Mouse (Mus musculus): ENCODE measurements around the gene Gm9887. TPM values are rescaled to one million over a fixed set of nuclear protein-coding genes. Genes with fewer than 3 reads are reported as not detected.

Gene Gm9887
- total and polyA plus RNA-seq, 3 experiments = 3.4 to 4.3 TPM; not detected in 1

DNA sequence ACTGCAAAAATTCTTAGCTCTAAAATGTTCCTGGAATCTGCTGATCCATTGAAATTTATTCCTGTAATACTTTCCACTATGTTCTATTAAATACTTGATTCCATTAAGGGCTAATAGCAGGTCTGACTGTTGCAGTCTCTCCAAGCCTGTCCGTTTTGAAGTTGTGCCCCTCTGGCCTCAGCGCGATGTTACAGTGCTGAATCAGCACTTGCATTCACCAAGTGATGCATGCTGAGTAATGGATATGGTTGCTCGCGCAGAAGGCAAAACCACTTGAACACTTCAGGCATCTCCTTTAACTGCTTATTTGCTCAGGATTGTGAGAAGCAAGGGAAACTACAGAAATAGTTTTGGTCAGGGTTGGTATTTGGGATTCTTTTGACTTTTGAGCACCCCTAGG is 38.5 kb upstream of the Gm9887 start:
- dilution Hi-C loops (cut with MboI; ENCODE audit: extremely low pct_ligation_motif_present, extremely low pct_unique_long_range_greater_than_20kb, low sequenced_read_pairs) = no loop called here
- no peak for DNase-seq (ENCODE audit: extremely low read depth)
- Histone ChIP-seq H3K4me1 (ENCODE audit: control insufficient read depth in 1 of 2, insufficient read depth in 2 of 2) (peaks cover 17 to 33% of the 10 kb centered on the region in 2 experiments), H3K4me3 (replicated peaks in 1 of 3; ENCODE audit: low read depth in 2 of 3, low read length in 2 of 3, poor library complexity in 1 of 3) (no peak overlapping the region), H3K79me2 (replicated peaks; ENCODE audit: control insufficient read depth, extremely low read depth, insufficient read depth, poor library complexity, severe bottlenecking) (no peaks in the 10 kb centered on the region), H3K27me3 (replicated peaks) (no peaks in the 10 kb centered on the region), H3K36me3 (replicated peaks in 1 of 2; ENCODE audit: control insufficient read depth in 1 of 2, insufficient read depth in 1 of 2, low read length in 1 of 2) (no peaks in the 10 kb centered on the region), H3K9me3 (replicated peaks; ENCODE audit: low read length) (no peaks in the 10 kb centered on the region), H3K4me2 (ENCODE audit: insufficient read depth, low read depth, poor library complexity, severe bottlenecking) (no peak overlapping the region), H3K27ac (ENCODE audit: insufficient read depth, low read depth) (no peak overlapping the region), H3K9ac (ENCODE audit: insufficient read depth, low read depth) (no peak overlapping the region)
- TF ChIP-seq PAX5 (IDR thresholded peaks at IDR 0.05; ENCODE audit: low read length) = no peak
- peak; percentile 89; the same call in 1 of the 2 replicates for TF ChIP-seq MAFK (IDR thresholded peaks at IDR 0.05; ENCODE audit: insufficient replicate concordance, low read length)
- in situ Hi-C loops (cut with MboI; ENCODE audit: low pct_ligation_motif_present, low pct_unique_long_range_greater_than_20kb, low sequenced_read_pairs) = no loop called here

DNA sequence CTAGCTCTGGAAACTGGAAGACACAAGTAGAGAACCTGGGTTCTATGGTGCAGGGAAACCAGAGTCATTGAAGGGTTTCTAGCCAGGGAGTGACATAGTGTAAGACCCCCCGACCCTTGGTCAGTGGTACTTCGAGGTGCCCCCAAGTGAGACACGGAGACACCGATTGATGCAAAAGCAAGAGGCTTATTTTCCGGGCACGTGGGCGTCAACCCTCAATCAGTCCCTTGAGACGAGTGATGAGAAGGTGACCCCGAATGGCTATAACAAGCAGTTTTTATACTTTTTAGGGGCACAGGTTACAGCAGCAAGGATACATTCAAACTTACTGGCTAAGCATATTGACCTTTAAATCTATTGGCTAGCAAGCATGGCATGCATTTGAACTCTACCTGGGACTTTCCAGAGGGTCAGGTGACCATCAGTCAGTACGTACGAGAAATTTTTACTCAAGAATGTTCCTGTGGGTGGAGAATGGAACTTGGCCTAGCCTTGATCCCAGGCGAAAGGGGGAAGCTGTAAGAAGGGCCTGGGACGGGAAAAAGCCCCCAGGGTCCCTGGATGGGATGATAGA is 30.4 kb upstream of the Gm9887 start:
- in situ Hi-C loops (cut with MboI; ENCODE audit: low pct_ligation_motif_present, low pct_unique_long_range_greater_than_20kb, low sequenced_read_pairs) (no loop called here), dilution Hi-C loops (cut with MboI; ENCODE audit: extremely low pct_ligation_motif_present, extremely low pct_unique_long_range_greater_than_20kb, low sequenced_read_pairs) (no loop called here)
- H3K27me3 ChIP-seq (replicated peaks) = no peaks in the 10 kb centered on the region
- H3K79me2 ChIP-seq (replicated peaks; ENCODE audit: control insufficient read depth, extremely low read depth, insufficient read depth, poor library complexity, severe bottlenecking) = no peaks in the 10 kb centered on the region
- H3K4me2 ChIP-seq (ENCODE audit: insufficient read depth, low read depth, poor library complexity, severe bottlenecking) = peak overlapping the region; percentile 46
- no peaks in the 10 kb centered on the region for H3K36me3 ChIP-seq (replicated peaks in 1 of 2; ENCODE audit: control insufficient read depth in 1 of 2, insufficient read depth in 1 of 2, low read length in 1 of 2)
- peak overlapping the region; percentile 53; the same call in 1 of the 2 replicates for H3K9ac ChIP-seq (ENCODE audit: insufficient read depth, low read depth)
- peak overlapping the region; percentile 79 for H3K27ac ChIP-seq (ENCODE audit: insufficient read depth, low read depth)
- H3K9me3 ChIP-seq (replicated peaks; ENCODE audit: low read length) = no peaks in the 10 kb centered on the region
- H3K4me1 ChIP-seq (ENCODE audit: control insufficient read depth in 1 of 2, insufficient read depth in 2 of 2) = peaks cover 29 to 48% of the 10 kb centered on the region in 2 experiments
- H3K4me3 ChIP-seq (replicated peaks in 1 of 3; ENCODE audit: low read depth in 2 of 3, low read length in 2 of 3, poor library complexity in 1 of 3) = no peak overlapping the region
- TF ChIP-seq EP300 (IDR thresholded peaks at IDR 0.05; ENCODE audit: low read length) (0 out of 2 replicates have a peak, but pooled peaks have one; percentile 29), USF1 (IDR thresholded peaks at IDR 0.05; ENCODE audit: low read depth, low read length) (peak; percentile 73), KAT2A (IDR thresholded peaks at IDR 0.05; ENCODE audit: insufficient replicate concordance, low read length) (no peak), MEF2A (IDR thresholded peaks at IDR 0.05; ENCODE audit: borderline replicate concordance, low read depth, low read length) (peak; percentile 51; the same call in 1 of the 2 replicates), TCF12 (IDR thresholded peaks at IDR 0.05; ENCODE audit: low read depth, low read length) (0 out of 2 replicates have a peak, but pooled peaks have one; percentile 33), BHLHE40 (IDR thresholded peaks at IDR 0.05; ENCODE audit: low read depth, low read length) (peak; percentile 77), RAD21 (IDR thresholded peaks at IDR 0.05; ENCODE audit: low read depth, low read length) (no peak), E2F4 (IDR thresholded peaks at IDR 0.05; ENCODE audit: insufficient replicate concordance, low read depth, low read length) (no peak), MAX (IDR thresholded peaks at IDR 0.05; ENCODE audit: low read length) (peak; percentile 67), CHD1 (IDR thresholded peaks at IDR 0.05; ENCODE audit: low read depth, low read length) (no peak), RCOR1 (conservative IDR thresholded peaks at IDR 0.05; ENCODE audit: low read depth, low read length) (no peak), SMC3 (IDR thresholded peaks at IDR 0.05; ENCODE audit: low read depth, low read length) (no peak; the same call in 1 of the 2 replicates), ZKSCAN1 (IDR thresholded peaks at IDR 0.05; ENCODE audit: borderline replicate concordance, low read depth, low read length) (no peak), ZC3H11A (IDR thresholded peaks at IDR 0.05; ENCODE audit: low read depth, low read length) (no peak), MYC (IDR thresholded peaks at IDR 0.05; ENCODE audit: low read depth, low read length) (peak; percentile 64; the same call in 1 of the 2 replicates), IRF4 (IDR thresholded peaks at IDR 0.05; ENCODE audit: low read depth, low read length) (0 out of 2 replicates have a peak, but pooled peaks have one; percentile 23), ETS1 (conservative IDR thresholded peaks at IDR 0.05; ENCODE audit: low read depth, low read length) (0 out of 2 replicates have a peak, but pooled peaks have one; percentile 28), UBTF (IDR thresholded peaks at IDR 0.05; ENCODE audit: low read depth, low read length) (no peak), MAFK (IDR thresholded peaks at IDR 0.05; ENCODE audit: insufficient replicate concordance, low read length) (0 out of 2 replicates have a peak, but pooled peaks have one; percentile 50)
- DNase-seq (ENCODE audit: extremely low read depth) = no peak
